Comparison of ENCODE assay signal across 8 mouse cellular contexts in genomic region chr9:22387901-22388300, GRCm38 (mm10). TPM values are rescaled to one million over a fixed set of nuclear protein-coding genes. Genes with fewer than 3 reads are reported as not detected.
DNase-seq lines count a peak whose midpoint lies in the region; ATAC-seq and TF ChIP-seq lines count a peak whose summit lies in the region.

No protein-coding gene starts in this region.

- peaks cover 11% of the 10 kb centered on the region; the same call in 1 of the 2 replicates for H3K36me3 ChIP-seq in lung, embryonic 14.5 days (ENCODE audit: insufficient read depth)
- no peaks in the 10 kb centered on the region for H3K36me3 ChIP-seq in embryonic facial prominence, embryonic 15.5 days
- H3K36me3 ChIP-seq in limb, embryonic 11.5 days (ENCODE audit: control insufficient read depth, insufficient read depth, low read length), result no peaks in the 10 kb centered on the region; the same call in 1 of the 2 replicates
- no peaks in the 10 kb centered on the region for H3K36me3 ChIP-seq in neural tube, embryonic 13.5 days
- H3K36me3 ChIP-seq in thymus, adult 2 months (ENCODE audit: control insufficient read depth, insufficient read depth, low read length), result no peaks in the 10 kb centered on the region

- H3K4me1 ChIP-seq in lung, embryonic 14.5 days (ENCODE audit: insufficient read depth), result peaks cover 13% of the 10 kb centered on the region
- peaks cover 19% of the 10 kb centered on the region; the same call in 1 of the 2 replicates for H3K4me1 ChIP-seq in embryonic facial prominence, embryonic 15.5 days
- H3K4me1 ChIP-seq in limb, embryonic 11.5 days (ENCODE audit: control insufficient read depth, insufficient read depth, low read length), result peaks cover 3% of the 10 kb centered on the region; the same call in 1 of the 2 replicates
- H3K4me1 ChIP-seq in neural tube, embryonic 13.5 days (replicated peaks), result peaks cover 19% of the 10 kb centered on the region
- peaks cover 5% of the 10 kb centered on the region for H3K4me1 ChIP-seq in thymus, adult 2 months (replicated peaks; ENCODE audit: control insufficient read depth, insufficient read depth, low read length)

- WGBS in lung, embryonic 14.5 days, result 13% methylated on average over 6 of the region's 6 CpGs
- WGBS in embryonic facial prominence, embryonic 15.5 days, result 13% methylated on average over 6 of the region's 6 CpGs
- WGBS in limb, embryonic 11.5 days, result 28% methylated on average over 6 of the region's 6 CpGs
- WGBS in neural tube, embryonic 13.5 days, result 18% methylated on average over 6 of the region's 6 CpGs
- 3% methylated on average over 6 of the region's 6 CpGs for WGBS in thymus, adult 2 months

- H3K4me2 ChIP-seq in lung, embryonic 14.5 days, result peak overlapping the region; percentile 80
- peak overlapping the region; percentile 69 for H3K4me2 ChIP-seq in embryonic facial prominence, embryonic 15.5 days (replicated peaks)
- peak overlapping the region; percentile 75 for H3K4me2 ChIP-seq in limb, embryonic 11.5 days (ENCODE audit: low read depth, severe bottlenecking)
- peak overlapping the region; percentile 97 for H3K4me2 ChIP-seq in neural tube, embryonic 13.5 days

- no peak for ATAC-seq in lung, embryonic 14.5 days (ENCODE audit: insufficient read depth)
- ATAC-seq in embryonic facial prominence, embryonic 15.5 days (ENCODE audit: insufficient number of reproducible peaks, low FRiP score, low TSS enrichment, low read depth), result no peak
- no peak for ATAC-seq in limb, embryonic 11.5 days (ENCODE audit: insufficient number of reproducible peaks, low FRiP score, low TSS enrichment, low read depth)
- ATAC-seq in neural tube, embryonic 13.5 days (ENCODE audit: low read depth), result no peak

- no peak for DNase-seq in lung, embryonic 14.5 days
- no peak for DNase-seq in lung, adult 18-20 months
- no peak for DNase-seq in limb, embryonic 11.5 days (ENCODE audit: low spot score)
- no peak for DNase-seq in urinary bladder, postnatal 14 days (ENCODE audit: low spot score)
- DNase-seq in thymus, adult 2 months, result no peak
- no peak for DNase-seq in ovary, adult 18-20 months (ENCODE audit: low spot score)

- H3K27me3 ChIP-seq in lung, embryonic 14.5 days (ENCODE audit: insufficient read depth, low read length), result no peaks in the 10 kb centered on the region
- no peaks in the 10 kb centered on the region for H3K27me3 ChIP-seq in embryonic facial prominence, embryonic 15.5 days
- no peaks in the 10 kb centered on the region for H3K27me3 ChIP-seq in limb, embryonic 11.5 days (ENCODE audit: control insufficient read depth, insufficient read depth, low read length)
- H3K27me3 ChIP-seq in neural tube, embryonic 13.5 days, result no peaks in the 10 kb centered on the region
- H3K27me3 ChIP-seq in thymus, adult 2 months (ENCODE audit: control insufficient read depth, insufficient read depth, low read length), result no peaks in the 10 kb centered on the region

- H3K9ac ChIP-seq in lung, embryonic 14.5 days, result peak overlapping the region; percentile 88
- peak overlapping the region; percentile 82; the same call in 1 of the 2 replicates for H3K9ac ChIP-seq in embryonic facial prominence, embryonic 15.5 days
- peak overlapping the region; percentile 87 for H3K9ac ChIP-seq in limb, embryonic 11.5 days (ENCODE audit: low read length)
- H3K9ac ChIP-seq in neural tube, embryonic 13.5 days, result peak overlapping the region; percentile 86

- no peak for TF ChIP-seq POLR2A in thymus, adult 2 months (IDR thresholded peaks at IDR 0.05; ENCODE audit: control insufficient read depth, extremely low read depth, insufficient read depth, low read length, poor library complexity)

- TF ChIP-seq CTCF in lung, embryonic 14.5 days (IDR thresholded peaks at IDR 0.05; ENCODE audit: low read depth), result no peak
- no peak for TF ChIP-seq CTCF in thymus, adult 2 months (IDR thresholded peaks at IDR 0.05; ENCODE audit: borderline replicate concordance, control insufficient read depth, extremely low read depth, insufficient read depth, low read length, poor library complexity)

- no peaks in the 10 kb centered on the region for H3K9me3 ChIP-seq in lung, embryonic 14.5 days (ENCODE audit: low read depth, low read length)
- no peaks in the 10 kb centered on the region for H3K9me3 ChIP-seq in embryonic facial prominence, embryonic 15.5 days (replicated peaks)
- H3K9me3 ChIP-seq in limb, embryonic 11.5 days (ENCODE audit: control insufficient read depth, low read length), result no peaks in the 10 kb centered on the region
- no peaks in the 10 kb centered on the region for H3K9me3 ChIP-seq in neural tube, embryonic 13.5 days

- H3K27ac ChIP-seq in lung, embryonic 14.5 days (ENCODE audit: low read depth), result no peak overlapping the region
- H3K27ac ChIP-seq in embryonic facial prominence, embryonic 15.5 days (replicated peaks), result no peak overlapping the region
- H3K27ac ChIP-seq in limb, embryonic 11.5 days (replicated peaks; ENCODE audit: low read depth, low read length), result peak overlapping the region; percentile 79
- H3K27ac ChIP-seq in neural tube, embryonic 13.5 days (replicated peaks), result peak overlapping the region; percentile 81; the same call in 1 of the 2 replicates
- H3K27ac ChIP-seq in thymus, adult 2 months (ENCODE audit: control insufficient read depth, insufficient read depth, low read length), result no peak overlapping the region

- peak overlapping the region; percentile 86 for H3K4me3 ChIP-seq in lung, embryonic 14.5 days (ENCODE audit: low read depth, low read length)
- peak overlapping the region; percentile 86 for H3K4me3 ChIP-seq in embryonic facial prominence, embryonic 15.5 days (replicated peaks)
- H3K4me3 ChIP-seq in limb, embryonic 11.5 days (ENCODE audit: low read depth, low read length), result peak overlapping the region; percentile 74
- peak overlapping the region; percentile 77 for H3K4me3 ChIP-seq in neural tube, embryonic 13.5 days
- no peak overlapping the region for H3K4me3 ChIP-seq in thymus, adult 2 months (ENCODE audit: control insufficient read depth, insufficient read depth, low read length)

RNA-seq across cellular contexts. Expression of gene Anln, which starts 1.1 kb away (rescaled TPM):
- polyA plus RNA-seq in lung, embryonic 14.5 days (2014; fragmentation: Nextera tagmentation; extraction: Ambion mirVana), result 68.6 and 74.1 TPM in 2 replicates
- polyA plus RNA-seq in embryonic facial prominence, embryonic 15.5 days (2015; fragmentation: Nextera tagmentation; extraction: Ambion mirVana), result 30.2 and 35.7 TPM in 2 replicates
- polyA plus RNA-seq in limb, embryonic 11.5 days (2014; fragmentation: Nextera tagmentation; extraction: Ambion mirVana), result 54.4 and 56.1 TPM in 2 replicates
- 8.1 and 9.8 TPM in 2 replicates for polyA plus RNA-seq in neural tube, embryonic 13.5 days (2015; fragmentation: Nextera tagmentation; extraction: Ambion mirVana)
- 11.1 and 11.2 TPM in 2 replicates for polyA plus RNA-seq in thymus, adult 2 months (2012; rRNA removed)

RNA-seq across cellular contexts. Expression of gene 9530077C05Rik, which starts 23.4 kb away (rescaled TPM):
- polyA plus RNA-seq in lung, embryonic 14.5 days (2014; fragmentation: Nextera tagmentation; extraction: Ambion mirVana), result 4.9 and 5.6 TPM in 2 replicates
- 5.0 and 7.4 TPM in 2 replicates for polyA plus RNA-seq in embryonic facial prominence, embryonic 15.5 days (2015; fragmentation: Nextera tagmentation; extraction: Ambion mirVana)
- 6.9 and 8.8 TPM in 2 replicates for polyA plus RNA-seq in limb, embryonic 11.5 days (2014; fragmentation: Nextera tagmentation; extraction: Ambion mirVana)
- polyA plus RNA-seq in neural tube, embryonic 13.5 days (2015; fragmentation: Nextera tagmentation; extraction: Ambion mirVana), result 5.4 and 8.9 TPM in 2 replicates
- 1.9 and 2.1 TPM in 2 replicates for polyA plus RNA-seq in thymus, adult 2 months (2012; rRNA removed)

Comparison
In these comparisons a context has a peak if more than half of its experiments do, and no peak if none do; other contexts are left out.
1. H3K27ac ChIP-seq: peak in limb, embryonic 11.5 days (single experiment) and neural tube, embryonic 13.5 days (single experiment); none in lung, embryonic 14.5 days (single experiment), embryonic facial prominence, embryonic 15.5 days (single experiment) and thymus, adult 2 months (single experiment).
2. Peak in every context shown above with its lines, with median percentiles within 50 percentile points of each other: H3K4me2 ChIP-seq and H3K9ac ChIP-seq.